Mouse (Mus musculus): ENCODE data around the gene Auts2. TPM values are rescaled to one million over a fixed set of nuclear protein-coding genes. Genes with fewer than 3 reads are reported as not detected.

Gene Auts2
- polyA plus RNA-seq, 1 experiment from 2014 or later: 4.9 TPM

- Histone ChIP-seq H3K4me2 (replicated peaks; ENCODE audit: low read depth) (no peak overlapping the region), H3K9me3 (ENCODE audit: control insufficient read depth) (no peaks in the 10 kb centered on the region), H3K27me3 (replicated peaks; ENCODE audit: control insufficient read depth, insufficient read depth, low read length) (no peaks in the 10 kb centered on the region), H3K9ac (ENCODE audit: low read depth, low read length) (no peak overlapping the region), H3K4me3 (ENCODE audit: low read depth, low read length) (no peak overlapping the region), H3K4me1 (replicated peaks; ENCODE audit: control insufficient read depth, insufficient read depth, low read length) (no peaks in the 10 kb centered on the region), H3K27ac (ENCODE audit: low read depth, low read length) (no peak overlapping the region), H3K36me3 (ENCODE audit: control insufficient read depth, insufficient read depth) (no peaks in the 10 kb centered on the region)
- ATAC-seq: no peak
- no peak for TF ChIP-seq CTCF (IDR thresholded peaks at IDR 0.05; ENCODE audit: low read depth)
- 82% methylated on average over 3 of the region's 3 CpGs for WGBS
These were observed 561.7 kb downstream of the Auts2 start for GRCm38 (mm10) chr5:131981451-131981850.

- no peak overlapping the region for H3K27ac ChIP-seq (ENCODE audit: low read depth, low read length)
- H3K9me3 ChIP-seq (ENCODE audit: control insufficient read depth): no peaks in the 10 kb centered on the region
- H3K36me3 ChIP-seq (ENCODE audit: control insufficient read depth, insufficient read depth): no peaks in the 10 kb centered on the region
- ATAC-seq: no peak
- H3K9ac ChIP-seq (ENCODE audit: low read depth, low read length): no peak overlapping the region
- no peaks in the 10 kb centered on the region for H3K4me1 ChIP-seq (replicated peaks; ENCODE audit: control insufficient read depth, insufficient read depth, low read length)
- WGBS: 58% methylated on average over 9 of the region's 9 CpGs
- TF ChIP-seq CTCF (IDR thresholded peaks at IDR 0.05; ENCODE audit: low read depth): no peak
- no peaks in the 10 kb centered on the region for H3K27me3 ChIP-seq (replicated peaks; ENCODE audit: control insufficient read depth, insufficient read depth, low read length)
- no peak overlapping the region for H3K4me3 ChIP-seq (ENCODE audit: low read depth, low read length)
- no peak overlapping the region for H3K4me2 ChIP-seq (replicated peaks; ENCODE audit: low read depth)
These were observed 564.2 kb downstream of the Auts2 start for GRCm38 (mm10) chr5:131978939-131979338.

- Histone ChIP-seq H3K9me3 (ENCODE audit: control insufficient read depth) (no peaks in the 10 kb centered on the region), H3K27ac (ENCODE audit: low read depth, low read length) (no peak overlapping the region)
- 72% methylated on average over 3 of the region's 3 CpGs for WGBS
These were observed 565.6 kb downstream of the Auts2 start for GRCm38 (mm10) chr5:131977497-131977896.

DNA sequence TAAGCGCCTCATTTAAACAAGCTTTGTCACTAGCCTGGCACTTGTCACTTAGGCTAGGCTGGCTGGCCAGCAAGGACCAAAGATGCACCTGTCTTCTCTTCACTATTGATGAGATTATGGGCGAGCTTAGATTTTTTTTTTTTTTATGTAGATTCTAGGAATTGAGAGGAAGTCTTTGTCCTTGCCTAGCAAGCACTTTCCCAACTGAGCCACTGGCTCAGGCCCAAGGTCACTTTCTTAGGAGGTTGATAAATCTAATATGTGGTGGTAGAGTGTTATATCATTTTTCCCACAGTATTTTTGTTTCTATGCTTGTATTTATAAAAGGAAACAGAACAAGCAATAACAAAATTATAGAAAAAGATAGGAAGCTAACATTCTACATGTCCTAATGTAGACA lies 571.2 kb downstream of the Auts2 start:
- H3K27me3 ChIP-seq (replicated peaks; ENCODE audit: control insufficient read depth, insufficient read depth, low read length): no peaks in the 10 kb centered on the region

More at GRCm38 (mm10) chr5:131977497-131977896, 565.6 kb downstream of the Auts2 start:
- H3K4me1 ChIP-seq (replicated peaks; ENCODE audit: control insufficient read depth, insufficient read depth, low read length): no peaks in the 10 kb centered on the region
- H3K27me3 ChIP-seq (replicated peaks; ENCODE audit: control insufficient read depth, insufficient read depth, low read length): no peaks in the 10 kb centered on the region
- no peak overlapping the region for H3K9ac ChIP-seq (ENCODE audit: low read depth, low read length)
- peak; percentile 42 for TF ChIP-seq CTCF (IDR thresholded peaks at IDR 0.05; ENCODE audit: low read depth)
- H3K4me2 ChIP-seq (replicated peaks; ENCODE audit: low read depth): no peak overlapping the region
- H3K36me3 ChIP-seq (ENCODE audit: control insufficient read depth, insufficient read depth): no peaks in the 10 kb centered on the region
- no peak for ATAC-seq
- H3K4me3 ChIP-seq (ENCODE audit: low read depth, low read length): no peak overlapping the region

GRCm38 (mm10) chr5:131965499-131965898 lies 577.6 kb downstream of the Auts2 start:
- no peaks in the 10 kb centered on the region for H3K36me3 ChIP-seq (ENCODE audit: control insufficient read depth, insufficient read depth)
- 93% methylated on average over 6 of the region's 6 CpGs for WGBS
- no peaks in the 10 kb centered on the region for H3K9me3 ChIP-seq (ENCODE audit: control insufficient read depth)
- no peaks in the 10 kb centered on the region for H3K4me1 ChIP-seq (replicated peaks; ENCODE audit: control insufficient read depth, insufficient read depth, low read length)
- H3K4me3 ChIP-seq (ENCODE audit: low read depth, low read length): no peak overlapping the region
- H3K27me3 ChIP-seq (replicated peaks; ENCODE audit: control insufficient read depth, insufficient read depth, low read length): no peaks in the 10 kb centered on the region
- no peak overlapping the region for H3K27ac ChIP-seq (ENCODE audit: low read depth, low read length)
- H3K9ac ChIP-seq (ENCODE audit: low read depth, low read length): no peak overlapping the region
- no peak for TF ChIP-seq CTCF (IDR thresholded peaks at IDR 0.05; ENCODE audit: low read depth)
- ATAC-seq: no peak
- H3K4me2 ChIP-seq (replicated peaks; ENCODE audit: low read depth): no peak overlapping the region

More for the DNA sequence above, 571.2 kb downstream of the Auts2 start:
- ATAC-seq: no peak
- no peak overlapping the region for H3K9ac ChIP-seq (ENCODE audit: low read depth, low read length)
- no peaks in the 10 kb centered on the region for H3K36me3 ChIP-seq (ENCODE audit: control insufficient read depth, insufficient read depth)
- no peak for TF ChIP-seq CTCF (IDR thresholded peaks at IDR 0.05; ENCODE audit: low read depth)
- no peak overlapping the region for H3K27ac ChIP-seq (ENCODE audit: low read depth, low read length)
- no peaks in the 10 kb centered on the region for H3K4me1 ChIP-seq (replicated peaks; ENCODE audit: control insufficient read depth, insufficient read depth, low read length)
- WGBS: 74% methylated on average over 2 of the region's 2 CpGs
- no peaks in the 10 kb centered on the region for H3K9me3 ChIP-seq (ENCODE audit: control insufficient read depth)
- H3K4me2 ChIP-seq (replicated peaks; ENCODE audit: low read depth): no peak overlapping the region
- no peak overlapping the region for H3K4me3 ChIP-seq (ENCODE audit: low read depth, low read length)

GRCm38 (mm10) chr5:131963565-131963964 lies 579.6 kb downstream of the Auts2 start:
- no peak for TF ChIP-seq CTCF (IDR thresholded peaks at IDR 0.05; ENCODE audit: low read depth)
- Histone ChIP-seq H3K9ac (ENCODE audit: low read depth, low read length) (no peak overlapping the region), H3K4me1 (replicated peaks; ENCODE audit: control insufficient read depth, insufficient read depth, low read length) (no peaks in the 10 kb centered on the region), H3K27me3 (replicated peaks; ENCODE audit: control insufficient read depth, insufficient read depth, low read length) (no peaks in the 10 kb centered on the region), H3K9me3 (ENCODE audit: control insufficient read depth) (no peaks in the 10 kb centered on the region), H3K36me3 (ENCODE audit: control insufficient read depth, insufficient read depth) (no peaks in the 10 kb centered on the region), H3K4me3 (ENCODE audit: low read depth, low read length) (no peak overlapping the region), H3K4me2 (replicated peaks; ENCODE audit: low read depth) (no peak overlapping the region), H3K27ac (ENCODE audit: low read depth, low read length) (no peak overlapping the region)
- WGBS: 98% methylated on average over 4 of the region's 4 CpGs
- ATAC-seq: no peak

DNA sequence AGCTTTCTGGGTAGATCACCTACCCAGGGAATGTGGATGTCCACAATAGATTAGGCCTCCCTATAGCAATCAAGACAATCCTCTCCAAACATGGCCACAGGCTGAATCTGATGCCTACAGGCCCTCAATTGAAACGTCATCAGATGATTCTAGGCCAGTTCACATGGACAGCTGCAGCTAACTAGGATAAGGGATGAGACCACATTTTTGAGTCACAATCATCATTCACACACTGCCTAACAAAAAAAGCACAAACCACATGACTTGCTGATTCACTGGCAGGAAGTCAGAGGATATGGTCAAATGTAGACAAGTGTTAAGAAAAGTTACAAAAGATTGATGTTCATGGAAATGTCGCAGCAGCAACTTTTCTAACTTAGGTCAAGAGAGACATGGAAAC lies 581.3 kb downstream of the Auts2 start:
- Histone ChIP-seq H3K9ac (ENCODE audit: low read depth, low read length) (no peak overlapping the region), H3K27ac (ENCODE audit: low read depth, low read length) (no peak overlapping the region), H3K36me3 (ENCODE audit: control insufficient read depth, insufficient read depth) (no peaks in the 10 kb centered on the region), H3K4me3 (ENCODE audit: low read depth, low read length) (no peak overlapping the region), H3K9me3 (ENCODE audit: control insufficient read depth) (no peaks in the 10 kb centered on the region), H3K4me1 (replicated peaks; ENCODE audit: control insufficient read depth, insufficient read depth, low read length) (no peaks in the 10 kb centered on the region), H3K4me2 (replicated peaks; ENCODE audit: low read depth) (no peak overlapping the region), H3K27me3 (replicated peaks; ENCODE audit: control insufficient read depth, insufficient read depth, low read length) (no peaks in the 10 kb centered on the region)
- 63% methylated on average over 2 of the region's 2 CpGs for WGBS
- no peak for TF ChIP-seq CTCF (IDR thresholded peaks at IDR 0.05; ENCODE audit: low read depth)
- no peak for ATAC-seq
